Mouse (Mus musculus): ENCODE measurements at regions not wholly inside any gene's neighbourhood (a gene's known extent, or its start where the extent isn't known, plus 50 kb on each side); places are given as distances from the start of the nearest gene placed in this dataset.

DNA sequence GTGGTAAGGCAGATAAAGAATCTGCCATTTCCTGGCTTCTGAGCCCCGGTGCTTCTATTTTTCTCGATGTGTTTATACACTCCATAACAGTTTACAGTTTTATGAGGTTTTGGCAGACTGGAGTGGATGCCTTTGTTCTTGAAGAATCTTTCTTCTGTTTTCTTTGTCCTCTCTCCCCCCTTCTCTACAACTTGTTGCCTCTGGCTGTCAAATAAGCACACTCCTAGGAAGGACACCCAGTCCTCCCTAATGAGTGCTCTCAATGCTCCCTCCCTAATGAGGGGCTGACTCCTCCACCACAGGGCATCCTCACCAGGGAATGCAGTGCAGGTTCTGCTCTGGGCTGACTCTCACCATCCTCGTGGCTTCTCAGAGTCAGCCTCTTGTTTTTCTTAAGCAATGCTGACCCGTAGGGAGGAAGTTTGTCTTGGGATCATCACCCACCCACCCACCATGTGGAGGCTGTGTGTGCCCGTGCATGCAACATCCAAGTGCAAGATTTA, 486.9 kb upstream of the Tbx3 start:
- TF ChIP-seq GATA1 (IDR thresholded peaks at IDR 0.05; ENCODE audit: low read length) (no peak), TAL1 (IDR thresholded peaks at IDR 0.05; ENCODE audit: low read length) (no peak)
- no peak overlapping the region for H3K4me3 ChIP-seq (replicated peaks)
- H3K36me3 ChIP-seq (ENCODE audit: control insufficient read depth) = no peaks in the 10 kb centered on the region
- no peaks in the 10 kb centered on the region for H3K4me1 ChIP-seq (ENCODE audit: control insufficient read depth)
- no peaks in the 10 kb centered on the region for H3K27me3 ChIP-seq (ENCODE audit: control insufficient read depth)
- H3K9me3 ChIP-seq (ENCODE audit: control insufficient read depth, low read length) = peaks cover 20% of the 10 kb centered on the region

DNA sequence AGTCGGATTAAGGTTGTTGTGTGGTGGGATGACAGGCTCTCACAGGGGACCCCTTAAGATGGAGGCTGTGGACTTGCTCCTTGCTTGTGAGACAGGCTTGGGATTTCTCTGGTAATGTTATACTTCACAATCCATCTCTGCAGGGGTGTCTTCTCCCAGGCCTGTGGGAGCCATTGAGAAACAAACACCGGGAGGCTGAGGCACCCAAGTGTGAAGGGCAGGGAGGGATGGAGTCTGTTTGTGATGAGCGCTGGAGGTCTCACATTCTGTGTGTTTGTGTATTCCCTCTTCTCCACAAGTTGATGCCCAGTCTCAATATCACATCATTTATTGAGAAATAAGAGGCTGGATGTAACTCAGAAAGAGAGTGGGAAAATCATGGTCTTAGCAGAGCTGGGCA, 483.9 kb upstream of the Tbx3 start:
- TF ChIP-seq TAL1 (IDR thresholded peaks at IDR 0.05; ENCODE audit: low read length) (no peak), GATA1 (IDR thresholded peaks at IDR 0.05; ENCODE audit: low read length) (no peak)
- Histone ChIP-seq H3K36me3 (ENCODE audit: control insufficient read depth) (no peaks in the 10 kb centered on the region), H3K4me3 (replicated peaks) (no peak overlapping the region), H3K9me3 (ENCODE audit: control insufficient read depth, low read length) (peaks cover 26% of the 10 kb centered on the region), H3K4me1 (ENCODE audit: control insufficient read depth) (no peaks in the 10 kb centered on the region), H3K27me3 (ENCODE audit: control insufficient read depth) (no peaks in the 10 kb centered on the region)

DNA sequence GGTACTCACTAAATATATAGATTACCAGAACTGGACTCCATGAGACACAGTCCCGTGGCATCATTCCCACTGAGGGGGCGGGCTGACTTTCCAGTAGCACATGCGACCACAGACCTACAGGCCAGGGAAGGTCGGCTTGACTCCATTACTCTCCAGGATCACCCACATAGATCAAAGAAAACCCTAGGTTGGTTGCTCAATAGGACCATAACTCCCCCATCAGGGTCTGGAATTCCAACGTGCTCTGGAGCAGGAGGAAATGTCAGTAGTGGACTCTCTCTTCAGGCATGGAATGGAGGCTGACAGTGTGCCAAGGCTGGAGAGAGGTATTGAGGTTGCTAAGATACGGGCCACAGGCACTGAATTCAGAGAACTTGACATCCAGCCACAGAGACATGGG, 482.0 kb upstream of the Tbx3 start:
- Histone ChIP-seq H3K36me3 (ENCODE audit: control insufficient read depth) (no peaks in the 10 kb centered on the region), H3K27me3 (ENCODE audit: control insufficient read depth) (no peaks in the 10 kb centered on the region), H3K4me3 (replicated peaks) (no peak overlapping the region), H3K9me3 (ENCODE audit: control insufficient read depth, low read length) (peaks cover 30% of the 10 kb centered on the region), H3K4me1 (ENCODE audit: control insufficient read depth) (no peaks in the 10 kb centered on the region)
- no peak for TF ChIP-seq TAL1 (IDR thresholded peaks at IDR 0.05; ENCODE audit: low read length)
- no peak for TF ChIP-seq GATA1 (IDR thresholded peaks at IDR 0.05; ENCODE audit: low read length)

DNA sequence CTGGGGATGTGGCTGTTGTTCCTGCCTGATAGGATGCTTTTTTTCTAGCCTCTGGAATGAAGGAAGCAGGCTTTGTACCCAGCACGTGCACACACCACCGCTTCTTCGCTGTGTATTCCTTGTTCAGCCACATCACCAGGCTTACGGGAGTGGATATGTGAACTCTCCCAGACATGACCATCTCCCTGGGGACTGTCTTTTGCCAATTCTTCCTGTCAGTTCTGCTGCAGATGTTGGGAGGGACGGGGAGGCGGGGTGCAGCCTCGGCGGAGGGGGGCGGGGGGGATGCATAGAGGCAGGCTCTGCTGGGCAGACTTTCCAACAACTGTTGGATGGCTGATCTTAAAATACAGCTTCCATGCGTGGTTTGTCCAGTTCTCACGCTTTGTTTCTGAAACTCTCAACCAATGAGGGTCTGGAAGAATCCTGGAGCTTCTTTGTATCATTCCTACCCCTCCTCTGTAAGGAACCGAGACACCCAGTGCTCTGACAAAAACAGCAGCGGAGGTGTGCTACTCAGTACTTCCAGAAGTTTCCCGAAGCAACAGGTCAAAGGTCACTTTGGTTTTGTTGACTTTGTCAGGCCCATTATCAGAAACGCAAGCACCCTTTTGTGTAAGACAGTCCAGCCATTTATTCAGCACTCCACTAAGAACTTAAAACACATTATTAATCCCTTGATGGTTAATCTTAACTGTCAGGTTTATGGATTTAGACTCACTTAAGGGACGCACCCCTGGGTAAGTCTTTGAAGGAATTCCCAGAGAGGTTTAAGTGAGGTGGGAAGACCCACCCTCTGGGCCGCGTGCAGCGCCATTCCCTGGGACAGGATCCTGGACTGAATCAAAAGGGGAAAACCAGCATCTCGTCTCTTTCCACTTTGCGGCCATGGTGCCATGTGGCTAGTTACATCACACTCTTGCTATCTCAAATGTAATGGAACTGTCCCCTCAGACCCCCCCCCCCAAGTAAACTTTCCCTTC, 476.5 kb upstream of the Tbx3 start:
- Histone ChIP-seq H3K36me3 (ENCODE audit: control insufficient read depth) (no peaks in the 10 kb centered on the region), H3K4me1 (ENCODE audit: control insufficient read depth) (no peaks in the 10 kb centered on the region), H3K27me3 (ENCODE audit: control insufficient read depth) (no peaks in the 10 kb centered on the region), H3K9me3 (ENCODE audit: control insufficient read depth, low read length) (peaks cover 28% of the 10 kb centered on the region), H3K4me3 (replicated peaks) (no peak overlapping the region)
- TF ChIP-seq TAL1 (IDR thresholded peaks at IDR 0.05; ENCODE audit: low read length) (no peak), GATA1 (IDR thresholded peaks at IDR 0.05; ENCODE audit: low read length) (no peak)

- Histone ChIP-seq H3K36me3 (ENCODE audit: control insufficient read depth) (no peaks in the 10 kb centered on the region), H3K4me3 (replicated peaks) (no peak overlapping the region), H3K27me3 (ENCODE audit: control insufficient read depth) (no peaks in the 10 kb centered on the region), H3K4me1 (ENCODE audit: control insufficient read depth) (no peaks in the 10 kb centered on the region), H3K9me3 (ENCODE audit: control insufficient read depth, low read length) (peaks cover 14% of the 10 kb centered on the region; the same call in 1 of the 2 replicates)
- TF ChIP-seq GATA1 (IDR thresholded peaks at IDR 0.05; ENCODE audit: low read length) (no peak), TAL1 (IDR thresholded peaks at IDR 0.05; ENCODE audit: low read length) (no peak)
These were observed 470.6 kb upstream of the Tbx3 start for GRCm38 (mm10) chr5:119199906-119200305.

DNA sequence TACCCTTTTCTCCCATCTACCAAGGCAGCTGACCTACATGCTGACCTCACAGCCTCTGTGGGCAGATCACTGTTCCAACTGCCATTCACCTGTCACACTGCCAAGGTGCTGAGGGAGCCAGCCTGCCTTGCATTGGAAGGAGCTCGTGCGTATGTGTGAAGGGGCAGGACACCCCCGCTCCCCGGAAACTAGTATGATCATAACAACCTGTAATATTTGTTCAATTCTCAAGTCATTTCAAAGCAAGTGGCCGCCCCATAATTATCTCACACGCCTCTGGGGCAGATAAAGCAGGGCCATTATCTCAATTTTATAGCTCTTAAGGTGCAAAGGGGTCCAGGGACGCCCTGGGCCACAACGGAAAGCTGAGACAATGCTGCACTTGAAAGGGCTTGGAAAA, 469.2 kb upstream of the Tbx3 start:
- Histone ChIP-seq H3K4me1 (ENCODE audit: control insufficient read depth) (no peaks in the 10 kb centered on the region), H3K4me3 (replicated peaks) (no peak overlapping the region), H3K9me3 (ENCODE audit: control insufficient read depth, low read length) (peaks cover 15% of the 10 kb centered on the region), H3K36me3 (ENCODE audit: control insufficient read depth) (no peaks in the 10 kb centered on the region), H3K27me3 (ENCODE audit: control insufficient read depth) (no peaks in the 10 kb centered on the region)
- TF ChIP-seq GATA1 (IDR thresholded peaks at IDR 0.05; ENCODE audit: low read length) (no peak), TAL1 (IDR thresholded peaks at IDR 0.05; ENCODE audit: low read length) (no peak)

DNA sequence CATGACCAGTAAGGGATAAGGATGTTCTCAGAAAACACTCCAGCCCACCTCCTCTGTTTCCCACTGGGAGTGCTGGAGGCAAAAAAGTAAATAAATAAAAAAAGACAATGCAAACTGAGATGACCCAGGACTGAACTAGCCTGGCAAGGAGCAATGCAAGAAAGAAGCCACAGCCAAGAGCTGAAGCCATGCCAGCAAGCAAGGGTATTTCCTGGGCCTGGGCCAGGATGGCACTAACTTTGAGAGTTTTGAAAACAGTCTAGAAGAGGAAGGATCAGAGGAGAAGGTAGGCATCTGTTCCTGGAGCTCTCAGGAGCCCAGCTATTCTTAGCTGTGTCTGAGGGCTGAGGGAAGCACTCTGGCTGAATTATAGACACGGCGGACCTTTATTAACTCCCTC, 465.7 kb upstream of the Tbx3 start:
- TF ChIP-seq TAL1 (IDR thresholded peaks at IDR 0.05; ENCODE audit: low read length) = no peak
- no peak for TF ChIP-seq GATA1 (IDR thresholded peaks at IDR 0.05; ENCODE audit: low read length)
- no peak overlapping the region for H3K4me3 ChIP-seq (replicated peaks)
- H3K36me3 ChIP-seq (ENCODE audit: control insufficient read depth) = no peaks in the 10 kb centered on the region
- H3K4me1 ChIP-seq (ENCODE audit: control insufficient read depth) = no peaks in the 10 kb centered on the region
- H3K9me3 ChIP-seq (ENCODE audit: control insufficient read depth, low read length) = peaks cover 41% of the 10 kb centered on the region
- no peaks in the 10 kb centered on the region for H3K27me3 ChIP-seq (ENCODE audit: control insufficient read depth)

DNA sequence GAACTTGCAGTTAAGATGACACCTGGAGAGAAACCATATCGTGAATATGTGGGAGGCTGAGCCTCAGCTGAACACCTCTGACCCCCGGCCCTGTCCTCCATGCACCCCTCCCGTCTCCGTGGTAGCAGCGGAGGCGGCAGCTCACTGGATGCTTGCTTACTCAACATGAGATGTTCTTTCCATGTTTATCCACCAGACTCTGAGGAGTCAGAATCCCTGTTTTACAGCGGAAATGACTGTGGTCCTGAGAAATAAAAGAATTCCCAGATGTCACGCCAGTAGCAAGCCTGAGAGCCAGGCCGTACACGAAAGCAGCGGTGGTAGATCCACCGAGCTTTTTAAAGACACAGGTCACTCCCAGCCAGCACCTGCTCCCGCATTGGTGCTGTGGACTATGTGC, 462.4 kb upstream of the Tbx3 start:
- Histone ChIP-seq H3K36me3 (ENCODE audit: control insufficient read depth) (no peaks in the 10 kb centered on the region), H3K4me1 (ENCODE audit: control insufficient read depth) (no peaks in the 10 kb centered on the region), H3K4me3 (replicated peaks) (no peak overlapping the region), H3K9me3 (ENCODE audit: control insufficient read depth, low read length) (peaks cover 57% of the 10 kb centered on the region), H3K27me3 (ENCODE audit: control insufficient read depth) (no peaks in the 10 kb centered on the region)
- TF ChIP-seq GATA1 (IDR thresholded peaks at IDR 0.05; ENCODE audit: low read length) = no peak
- TF ChIP-seq TAL1 (IDR thresholded peaks at IDR 0.05; ENCODE audit: low read length) = no peak

- Histone ChIP-seq H3K4me1 (ENCODE audit: control insufficient read depth) (no peaks in the 10 kb centered on the region), H3K9me3 (ENCODE audit: control insufficient read depth, low read length) (peaks cover 60% of the 10 kb centered on the region), H3K4me3 (replicated peaks) (no peak overlapping the region), H3K36me3 (ENCODE audit: control insufficient read depth) (no peaks in the 10 kb centered on the region), H3K27me3 (ENCODE audit: control insufficient read depth) (no peaks in the 10 kb centered on the region)
- no peak for TF ChIP-seq GATA1 (IDR thresholded peaks at IDR 0.05; ENCODE audit: low read length)
- TF ChIP-seq TAL1 (IDR thresholded peaks at IDR 0.05; ENCODE audit: low read length) = no peak
These were observed 457.3 kb upstream of the Tbx3 start for GRCm38 (mm10) chr5:119213196-119213595.
